ENCODE assay signal across 8 mouse cellular contexts in the genomic region with DNA sequence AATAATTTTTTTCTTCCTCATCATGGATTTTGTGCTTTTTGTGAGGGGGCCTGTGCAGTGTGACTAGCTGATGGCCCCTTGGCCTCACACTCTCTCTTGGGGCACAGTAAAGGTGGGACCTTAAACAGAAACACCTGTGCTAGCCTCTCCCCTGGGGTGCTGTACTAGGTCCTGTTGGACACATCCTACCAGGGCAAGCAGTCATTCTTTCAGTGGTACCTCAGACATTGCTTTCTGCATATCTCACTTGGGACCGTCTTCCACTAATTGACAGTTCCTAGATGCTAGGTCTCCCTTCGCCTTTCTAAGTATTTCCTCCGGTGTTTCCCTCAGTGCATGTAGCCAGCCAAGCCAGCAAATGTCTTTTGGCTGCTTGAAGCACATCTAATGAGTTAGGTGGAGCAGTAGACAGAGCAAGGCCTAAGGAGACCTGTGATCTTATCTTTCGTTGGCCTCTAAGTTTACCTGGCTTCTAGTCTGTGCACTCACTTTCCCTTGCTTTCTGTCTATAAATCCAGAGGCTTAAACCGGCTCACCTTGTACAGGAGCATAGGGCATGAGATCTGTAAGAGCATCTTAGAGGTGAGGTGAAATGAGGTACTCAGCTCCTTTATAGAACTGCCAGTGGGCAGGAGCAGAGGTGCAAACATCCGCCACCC. TPM values are rescaled to one million over a fixed set of nuclear protein-coding genes. Genes with fewer than 3 reads are reported as not detected.
A peak's percentile ranks its signal among the peaks of the same experiment; 100 is the strongest.
DNase-seq lines count a peak whose midpoint lies in the region; ATAC-seq and TF ChIP-seq lines count a peak whose summit lies in the region.

No protein-coding gene starts in this region.

- intact Hi-C loops in heart, postnatal 25 days (cut with DNase I), result no loop called here

- H3K9ac ChIP-seq in midbrain, postnatal 0 days (replicated peaks; ENCODE audit: low read length, poor library complexity, severe bottlenecking), result no peak overlapping the region
- no peak overlapping the region for H3K9ac ChIP-seq in midbrain, embryonic 16.5 days (ENCODE audit: low read depth, low read length)
- H3K9ac ChIP-seq in hindbrain, embryonic 14.5 days, result no peak overlapping the region
- H3K9ac ChIP-seq in neural tube, embryonic 14.5 days (replicated peaks; ENCODE audit: low read depth, low read length), result no peak overlapping the region

- no peaks in the 10 kb centered on the region; the same call in 1 of the 2 replicates for H3K9me3 ChIP-seq in heart, embryonic 10.5 days
- no peaks in the 10 kb centered on the region for H3K9me3 ChIP-seq in midbrain, postnatal 0 days (ENCODE audit: low read length)
- no peaks in the 10 kb centered on the region for H3K9me3 ChIP-seq in midbrain, embryonic 16.5 days (replicated peaks; ENCODE audit: control insufficient read depth, low read length, poor library complexity, severe bottlenecking)
- H3K9me3 ChIP-seq in hindbrain, embryonic 14.5 days (ENCODE audit: control insufficient read depth, low read length), result no peaks in the 10 kb centered on the region
- H3K9me3 ChIP-seq in neural tube, embryonic 14.5 days (ENCODE audit: control insufficient read depth, low read length), result no peaks in the 10 kb centered on the region

- WGBS in heart, embryonic 10.5 days, result 88% methylated on average over 6 of the region's 6 CpGs
- WGBS in midbrain, postnatal 0 days, result 94% methylated on average over 6 of the region's 6 CpGs
- WGBS in midbrain, embryonic 16.5 days, result 97% methylated on average over 6 of the region's 6 CpGs
- WGBS in hindbrain, embryonic 14.5 days, result 93% methylated on average over 6 of the region's 6 CpGs
- 94% methylated on average over 6 of the region's 6 CpGs for WGBS in neural tube, embryonic 14.5 days

- H3K4me2 ChIP-seq in midbrain, postnatal 0 days (ENCODE audit: low read depth, low read length, poor library complexity, severe bottlenecking), result peak overlapping the region; percentile 95
- H3K4me2 ChIP-seq in midbrain, embryonic 16.5 days (ENCODE audit: low read length), result no peak overlapping the region
- peak overlapping the region; percentile 80; the same call in 1 of the 2 replicates for H3K4me2 ChIP-seq in hindbrain, embryonic 14.5 days (replicated peaks)
- H3K4me2 ChIP-seq in neural tube, embryonic 14.5 days (ENCODE audit: low read depth, low read length), result peak overlapping the region; percentile 93; the same call in 1 of the 2 replicates

- peak overlapping the region; percentile 83; the same call in 1 of the 2 replicates for H3K4me3 ChIP-seq in heart, embryonic 10.5 days
- peak overlapping the region; percentile 72; the same call in 1 of the 2 replicates for H3K4me3 ChIP-seq in midbrain, postnatal 0 days (ENCODE audit: low read depth, low read length)
- no peak overlapping the region for H3K4me3 ChIP-seq in midbrain, embryonic 16.5 days (ENCODE audit: low read depth, low read length)
- H3K4me3 ChIP-seq in hindbrain, embryonic 14.5 days (replicated peaks; ENCODE audit: low read length), result no peak overlapping the region
- H3K4me3 ChIP-seq in neural tube, embryonic 14.5 days (ENCODE audit: low read depth, low read length), result no peak overlapping the region

- H3K27me3 ChIP-seq in heart, embryonic 10.5 days (ENCODE audit: insufficient read depth, poor library complexity, severe bottlenecking), result no peaks in the 10 kb centered on the region
- no peaks in the 10 kb centered on the region for H3K27me3 ChIP-seq in midbrain, postnatal 0 days (ENCODE audit: insufficient read depth, low read length)
- H3K27me3 ChIP-seq in midbrain, embryonic 16.5 days (ENCODE audit: control insufficient read depth, insufficient read depth, low read depth, low read length), result no peaks in the 10 kb centered on the region
- no peaks in the 10 kb centered on the region for H3K27me3 ChIP-seq in hindbrain, embryonic 14.5 days (ENCODE audit: control insufficient read depth, insufficient read depth, low read length)
- H3K27me3 ChIP-seq in neural tube, embryonic 14.5 days (ENCODE audit: control insufficient read depth, insufficient read depth, low read length), result no peaks in the 10 kb centered on the region

- peak; percentile 63 for DNase-seq in heart, embryonic 10.5 days (ENCODE audit: low spot score)
- DNase-seq in heart, postnatal 25 days (ENCODE audit: low spot score), result no peak
- no peak for DNase-seq in midbrain, postnatal 0 days (ENCODE audit: low spot score)
- DNase-seq in hindbrain, embryonic 14.5 days (ENCODE audit: low spot score), result no peak
- DNase-seq in right cerebral cortex, postnatal 4 days, result no peak
- no peak for DNase-seq in cerebellum, postnatal 4 days (ENCODE audit: low spot score in 2 of 2)

- TF ChIP-seq CTCF in midbrain, postnatal 0 days (IDR thresholded peaks at IDR 0.05), result no peak

- peaks cover 30% of the 10 kb centered on the region for H3K4me1 ChIP-seq in heart, embryonic 10.5 days
- H3K4me1 ChIP-seq in midbrain, postnatal 0 days (ENCODE audit: insufficient read depth, low read length), result peaks cover 6% of the 10 kb centered on the region; the same call in 1 of the 2 replicates
- H3K4me1 ChIP-seq in midbrain, embryonic 16.5 days (ENCODE audit: control insufficient read depth, insufficient read depth, low read length), result peaks cover 15% of the 10 kb centered on the region
- peaks cover 11% of the 10 kb centered on the region for H3K4me1 ChIP-seq in hindbrain, embryonic 14.5 days (replicated peaks; ENCODE audit: control insufficient read depth, insufficient read depth, low read length)
- peaks cover 4% of the 10 kb centered on the region; the same call in 1 of the 2 replicates for H3K4me1 ChIP-seq in neural tube, embryonic 14.5 days (ENCODE audit: control insufficient read depth, insufficient read depth, low read length)

- ATAC-seq in midbrain, postnatal 0 days (ENCODE audit: low FRiP score), result no peak
- no peak for ATAC-seq in midbrain, embryonic 16.5 days
- no peak for ATAC-seq in hindbrain, embryonic 14.5 days (ENCODE audit: low FRiP score)
- no peak for ATAC-seq in neural tube, embryonic 14.5 days (ENCODE audit: low read depth)

- peaks cover 17% of the 10 kb centered on the region for H3K36me3 ChIP-seq in heart, embryonic 10.5 days
- H3K36me3 ChIP-seq in midbrain, postnatal 0 days (ENCODE audit: insufficient read depth, low read length), result no peaks in the 10 kb centered on the region; the same call in 1 of the 2 replicates
- no peaks in the 10 kb centered on the region for H3K36me3 ChIP-seq in midbrain, embryonic 16.5 days (ENCODE audit: control insufficient read depth, insufficient read depth, low read length)
- H3K36me3 ChIP-seq in hindbrain, embryonic 14.5 days (replicated peaks; ENCODE audit: control insufficient read depth, insufficient read depth), result 0 out of 2 replicates have a peak, but pooled peaks cover 1% of the 10 kb centered on the region
- no peaks in the 10 kb centered on the region for H3K36me3 ChIP-seq in neural tube, embryonic 14.5 days (ENCODE audit: control insufficient read depth, insufficient read depth, low read length)

- H3K27ac ChIP-seq in heart, embryonic 10.5 days, result 0 out of 2 replicates have a peak overlapping the region, but pooled peaks have one; percentile 93
- H3K27ac ChIP-seq in midbrain, postnatal 0 days (ENCODE audit: low read depth, low read length), result no peak overlapping the region
- no peak overlapping the region for H3K27ac ChIP-seq in midbrain, embryonic 16.5 days (ENCODE audit: low read length)
- no peak overlapping the region for H3K27ac ChIP-seq in hindbrain, embryonic 14.5 days
- H3K27ac ChIP-seq in neural tube, embryonic 14.5 days (ENCODE audit: low read depth, low read length), result no peak overlapping the region

RNA-seq across cellular contexts. Expression of gene Mocs1, which starts 1.4 kb away (rescaled TPM):
- polyA plus RNA-seq in heart, embryonic 10.5 days (2016; fragmentation: Nextera tagmentation; extraction: Ambion mirVana), result 6.4 and 9.3 TPM in 2 replicates
- total RNA-seq in heart, postnatal 25 days (2021), result 10 to 100 TPM; 20.8 to 21.4 TPM
- total RNA-seq in midbrain, postnatal 0 days (2014; rRNA removed), result 8.6 and 10.7 TPM in 2 replicates
- 4.9 and 5.2 TPM in 2 replicates for polyA plus RNA-seq in midbrain, postnatal 0 days (2015; fragmentation: Nextera tagmentation; extraction: Ambion mirVana)
- 5.1 and 5.8 TPM in 2 replicates for polyA plus RNA-seq in midbrain, embryonic 16.5 days (2015; fragmentation: Nextera tagmentation; extraction: Ambion mirVana)
- polyA plus RNA-seq in hindbrain, embryonic 14.5 days (2014; fragmentation: Nextera tagmentation; extraction: Ambion mirVana), result 4.9 and 5.2 TPM in 2 replicates
- 4.4 and 5.0 TPM in 2 replicates for polyA plus RNA-seq in neural tube, embryonic 14.5 days (2014; fragmentation: Nextera tagmentation; extraction: Ambion mirVana)

Comparison
In these comparisons a context has a peak if more than half of its experiments do, and no peak if none do; other contexts are left out.
1. H3K4me3 ChIP-seq: peak in heart, embryonic 10.5 days (single experiment) and midbrain, postnatal 0 days (single experiment); none in midbrain, embryonic 16.5 days (single experiment), hindbrain, embryonic 14.5 days (single experiment) and neural tube, embryonic 14.5 days (single experiment).